Mouse (Mus musculus) midbrain, embryonic 10.5 days (tissue): ENCODE measurements around the gene Klra17. TPM values are rescaled to one million over a fixed set of nuclear protein-coding genes. Genes with fewer than 3 reads are reported as not detected.
"Not testable (repeated sequence)": the region's sequence is repeated elsewhere in the genome, so short reads cannot be mapped to it uniquely, and the experiment has no call there.

Experiments
- DNase-seq: peaks from one replicate; pipeline ENCODE4 v3.0.0-alpha.2; 2017; ENCODE audit warnings: low spot score
- H3K27ac ChIP-seq: fragments of 300-500 bp; sonication (generic); replicated peaks from 2 replicates; pipeline ENCODE4 v1.5.1; 2016; ENCODE audit warnings: mild to moderate bottlenecking
- H3K27me3 ChIP-seq: fragments of 300-500 bp; sonication (generic); 2 replicates; pipeline ENCODE4 v1.6.1; 2016; ENCODE audit warnings: low read depth, mild to moderate bottlenecking; ENCODE audit not compliant: poor library complexity, severe bottlenecking
- H3K36me3 ChIP-seq: fragments of 300-500 bp; sonication (generic); 2 replicates; pipeline ENCODE4 v1.6.1; 2016; ENCODE audit warnings: mild to moderate bottlenecking, moderate library complexity
- H3K4me1 ChIP-seq: fragments of 300-500 bp; sonication (generic); 2 replicates; pipeline ENCODE4 v1.6.1; 2016
- H3K4me3 ChIP-seq: fragments of 300-500 bp; sonication (generic); 2 replicates; pipeline ENCODE4 v1.5.1; 2016; ENCODE audit warnings: mild to moderate bottlenecking, moderate library complexity
- H3K9me3 ChIP-seq: fragments of 300-500 bp; sonication (generic); replicated peaks from 2 replicates; pipeline ENCODE4 v1.6.1; 2016; ENCODE audit warnings: mild to moderate bottlenecking
- WGBS: fragments of 180-500 bp; shearing (Covaris S2); methylation state at CpG from one replicate; pipeline ENCODE4 v1.1.7; 2016; 5-methylcytosine and 5-hydroxymethylcytosine counted together
- polyA plus RNA-seq: library from polyadenylated mRNA; unstranded; fragments of >200 nt; fragmentation: Nextera tagmentation; extraction: Ambion mirVana; gene quantifications from 2 replicates; pipeline ENCODE4 v1.2.1, GENCODE M21; 2016

Gene Klra17
- polyA plus RNA-seq, result not detected in 2 replicates

DNA sequence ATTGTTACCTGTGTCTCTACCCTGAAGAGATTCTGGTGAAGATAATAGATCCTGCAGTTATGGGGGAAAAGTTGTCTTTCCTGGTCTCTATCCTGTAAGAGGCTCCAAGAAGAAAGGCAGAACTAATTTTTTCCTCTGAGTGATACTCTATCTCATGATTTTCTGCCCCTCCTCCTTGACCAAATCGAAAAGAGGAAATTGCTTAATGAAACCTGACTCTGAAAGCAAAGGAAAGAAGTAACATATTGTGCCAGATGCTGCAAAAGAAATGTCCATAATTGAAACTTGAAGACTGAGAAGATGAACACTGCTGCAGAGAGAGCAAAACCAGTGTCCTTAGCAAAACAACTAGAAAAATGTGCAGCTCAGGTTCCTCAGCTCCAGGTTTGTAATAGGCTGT lies at the start of gene Klra17:
TSS of gene Klra17 (minus strand) at position 124 of the 400 bp plus-strand sequence.
- H3K27me3 ChIP-seq, result no peaks in the 10 kb centered on the region
- H3K36me3 ChIP-seq, result no peaks in the 10 kb centered on the region
- H3K4me3 ChIP-seq, result no peak within 1 kb of the TSS
- H3K27ac ChIP-seq, result no peak within 1 kb of the TSS
- no peaks in the 10 kb centered on the region for H3K4me1 ChIP-seq
- DNase-seq, result no peak
- WGBS, result 66% methylated on average over 1 of the region's 1 CpGs
- H3K9me3 ChIP-seq, result peaks cover 33% of the 10 kb centered on the region

DNA sequence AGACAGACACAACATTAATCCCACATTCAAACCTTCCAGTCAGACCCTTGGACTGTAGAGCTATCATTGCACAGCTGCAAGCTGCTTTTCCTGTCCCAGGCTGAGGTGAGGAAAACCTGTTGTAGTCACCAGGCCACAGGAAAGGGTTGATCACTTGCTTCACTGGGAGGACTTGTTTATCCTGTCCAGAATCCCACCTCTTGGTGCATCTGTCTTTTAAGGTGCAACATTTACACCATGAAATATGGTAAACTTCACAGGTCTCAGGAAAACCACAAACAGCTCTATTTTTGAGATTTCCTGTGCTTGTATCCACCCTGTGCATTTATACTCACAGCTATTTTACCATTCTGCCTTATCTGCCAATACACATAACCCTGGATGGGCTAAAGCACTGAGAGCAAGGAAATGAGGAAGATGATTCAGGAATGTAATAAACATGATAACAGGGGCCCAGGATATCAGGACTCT lies 41.0 kb upstream of the Klra17 start, which contains the start of gene Klra5:
TSS of gene Klra5 (minus strand) at position 175 of the 471 bp plus-strand sequence.
- H3K27me3 ChIP-seq, H3K4me1 ChIP-seq, DNase-seq, H3K36me3 ChIP-seq, H3K27ac ChIP-seq, H3K4me3 ChIP-seq: not testable (repeated sequence)
- peaks cover 56% of the 10 kb centered on the region for H3K9me3 ChIP-seq

DNA sequence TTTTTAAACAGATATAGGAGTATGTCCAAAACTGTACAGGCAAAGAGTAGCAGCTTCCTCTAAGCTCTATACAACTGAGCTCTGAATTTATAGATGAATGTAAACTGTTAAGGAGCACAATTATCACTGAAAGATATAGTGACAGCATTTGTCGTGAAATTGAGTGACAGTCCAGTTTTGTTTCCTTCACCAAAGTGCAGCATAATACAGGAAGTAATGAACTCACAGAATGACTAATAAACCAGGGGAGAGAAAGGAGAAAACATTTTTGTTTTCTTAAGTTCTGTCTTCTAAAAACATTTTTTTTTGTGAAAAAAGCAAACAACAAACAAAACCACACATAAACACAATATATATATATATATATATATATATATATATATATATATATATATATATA lies 40.5 kb upstream of the Klra17 start:
- H3K9me3 ChIP-seq, result peaks cover 53% of the 10 kb centered on the region
- H3K36me3 ChIP-seq, result no peaks in the 10 kb centered on the region
- no peak overlapping the region for H3K27ac ChIP-seq
- no peaks in the 10 kb centered on the region for H3K4me1 ChIP-seq
- no peak overlapping the region for H3K4me3 ChIP-seq
- H3K27me3 ChIP-seq, result no peaks in the 10 kb centered on the region
- DNase-seq, result no peak
- 88% methylated on average over 1 of the region's 1 CpGs for WGBS

DNA sequence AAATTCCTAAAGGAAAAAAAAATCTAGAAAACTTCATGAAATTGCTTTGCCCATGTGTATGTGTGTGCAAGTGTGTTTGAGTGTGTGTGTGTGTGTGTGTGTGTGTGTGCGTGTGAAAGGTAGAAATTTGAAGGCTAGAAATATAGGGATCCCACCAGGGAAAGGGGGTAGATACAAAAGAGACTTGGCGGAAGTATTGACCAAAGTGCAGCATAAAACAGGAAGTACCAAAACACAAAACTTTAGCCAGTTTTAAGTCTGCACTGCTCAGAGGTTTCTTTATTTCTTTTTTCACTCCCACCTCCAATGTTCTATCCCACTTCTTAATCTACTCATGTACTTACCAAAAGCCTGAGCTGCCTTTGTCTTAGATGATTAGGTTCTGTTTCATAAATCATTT lies 6.1 kb upstream of the Klra17 start:
- Histone ChIP-seq H3K9me3 (peaks cover 48% of the 10 kb centered on the region), H3K4me3 (no peak overlapping the region), H3K27me3 (no peaks in the 10 kb centered on the region), H3K4me1 (no peaks in the 10 kb centered on the region), H3K27ac (no peak overlapping the region), H3K36me3 (no peaks in the 10 kb centered on the region)
- 94% methylated on average over 2 of the region's 2 CpGs for WGBS
- DNase-seq, result no peak

GRCm38 (mm10) chr6:129862349-129862748 lies 14.1 kb downstream of the Klra17 start, which contains the start of gene Gm17631:
Gene Gm17631, plus strand, starts transcription at chr6:129862649.
- peaks cover 29% of the 10 kb centered on the region for H3K9me3 ChIP-seq
- no CpG with 5 or more reads among the region's 3 CpGs for WGBS
- H3K27me3 ChIP-seq, H3K4me1 ChIP-seq, DNase-seq, H3K36me3 ChIP-seq, H3K27ac ChIP-seq, H3K4me3 ChIP-seq: not testable (repeated sequence)

DNA sequence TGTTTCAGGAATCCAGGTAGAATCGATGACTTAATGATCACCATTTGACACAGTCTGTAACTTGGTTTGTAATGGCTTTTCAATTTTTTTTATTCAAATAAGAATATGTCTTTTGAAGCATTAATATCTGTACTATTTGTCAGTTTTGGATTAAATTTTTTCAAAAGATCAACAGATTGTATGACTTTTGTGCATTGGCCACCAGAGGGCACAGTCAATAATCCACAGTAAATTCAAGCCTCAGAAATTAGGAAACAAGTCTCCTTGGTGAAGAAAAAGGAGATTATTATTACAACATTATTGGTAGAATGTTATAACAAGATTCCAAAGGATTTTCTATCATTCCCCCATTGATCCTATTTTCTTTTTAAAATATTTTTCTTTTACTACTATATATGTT lies 50.9 kb downstream of the Klra17 start:
- Histone ChIP-seq H3K36me3 (no peaks in the 10 kb centered on the region), H3K27me3 (no peaks in the 10 kb centered on the region), H3K4me1 (no peaks in the 10 kb centered on the region), H3K4me3 (no peak overlapping the region), H3K27ac (no peak overlapping the region), H3K9me3 (peaks cover 44% of the 10 kb centered on the region)
- no peak for DNase-seq
- 97% methylated on average over 1 of the region's 1 CpGs for WGBS

DNA sequence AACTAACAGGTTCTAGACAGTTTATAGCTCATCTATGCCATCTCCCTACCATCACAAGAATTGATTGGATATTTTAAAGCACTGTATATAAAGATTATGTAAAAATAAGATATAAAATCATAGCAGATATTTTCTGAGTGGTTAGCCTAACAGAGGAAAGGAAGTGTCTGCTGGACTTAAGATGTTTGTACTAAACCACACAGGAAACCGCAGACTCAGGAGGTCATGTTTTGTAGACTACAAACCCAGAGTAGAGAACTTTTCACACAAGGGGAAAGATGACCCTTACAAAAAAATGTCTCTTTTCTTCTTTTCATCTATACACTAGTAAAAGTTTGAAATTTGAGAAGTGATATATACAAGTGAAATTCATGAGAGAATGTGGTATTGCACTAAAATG lies 52.5 kb downstream of the Klra17 start:
- DNase-seq, result no peak
- Histone ChIP-seq H3K27me3 (no peaks in the 10 kb centered on the region), H3K36me3 (no peaks in the 10 kb centered on the region), H3K4me1 (no peaks in the 10 kb centered on the region), H3K9me3 (peaks cover 39% of the 10 kb centered on the region), H3K4me3 (no peak overlapping the region), H3K27ac (no peak overlapping the region)
- WGBS, result 93% methylated on average over 1 of the region's 1 CpGs

- no peak overlapping the region for H3K4me3 ChIP-seq
- DNase-seq, result no peak
- 68% methylated on average over 3 of the region's 3 CpGs for WGBS
- no peaks in the 10 kb centered on the region for H3K36me3 ChIP-seq
- H3K4me1 ChIP-seq, result no peaks in the 10 kb centered on the region
- H3K27ac ChIP-seq, result no peak overlapping the region
- H3K27me3 ChIP-seq, result no peaks in the 10 kb centered on the region
- H3K9me3 ChIP-seq, result peaks cover 26% of the 10 kb centered on the region
Observed at GRCm38 (mm10) chr6:129817731-129818130, 58.7 kb downstream of the Klra17 start.

- H3K36me3 ChIP-seq, DNase-seq, H3K9me3 ChIP-seq, H3K4me1 ChIP-seq, H3K27ac ChIP-seq, H3K27me3 ChIP-seq, H3K4me3 ChIP-seq: not testable (repeated sequence)
- WGBS, result 91% methylated on average over 3 of the region's 3 CpGs
Observed at GRCm38 (mm10) chr6:129784170-129784569, 92.3 kb downstream of the Klra17 start, which contains the start of gene Gm156. Gene Gm156, minus strand, starts transcription at chr6:129784270.

Other genes starting within 250 kb of the Klra17 start
- gene Klrc3, start 233.3 kb downstream of the Klra17 start, polyA plus RNA-seq, result not detected in 2 replicates
- gene Klrc2, start 216.0 kb downstream of the Klra17 start, polyA plus RNA-seq, result not detected in 2 replicates
- gene Klrc1, start 197.7 kb downstream of the Klra17 start, polyA plus RNA-seq, result not detected in 2 replicates
- gene Klri1, start 159.5 kb downstream of the Klra17 start, polyA plus RNA-seq, result not detected in 2 replicates
- gene Klri2, start 136.2 kb downstream of the Klra17 start, polyA plus RNA-seq, result not detected in 2 replicates
- gene Gm156, start 92.4 kb downstream of the Klra17 start, polyA plus RNA-seq, result not detected in 2 replicates
- not detected in 2 replicates for gene Gm17631, start 14.0 kb downstream of the Klra17 start, polyA plus RNA-seq
- not detected in 2 replicates for gene Klra5, start 41.0 kb upstream of the Klra17 start, polyA plus RNA-seq
- not detected in 2 replicates for gene Klra6, start 150.3 kb upstream of the Klra17 start, polyA plus RNA-seq
- gene Klra4, start 190.6 kb upstream of the Klra17 start, polyA plus RNA-seq, result not detected in 2 replicates